Mouse (Mus musculus): ENCODE results near the gene Ovol1. TPM values are rescaled to one million over a fixed set of nuclear protein-coding genes. Genes with fewer than 3 reads are reported as not detected.
A peak's percentile ranks its signal among the peaks of the same experiment; 100 is the strongest.

The Ovol1 gene
- polyA plus RNA-seq, 1 experiment from 2014 or later = 12.3 TPM

DNA sequence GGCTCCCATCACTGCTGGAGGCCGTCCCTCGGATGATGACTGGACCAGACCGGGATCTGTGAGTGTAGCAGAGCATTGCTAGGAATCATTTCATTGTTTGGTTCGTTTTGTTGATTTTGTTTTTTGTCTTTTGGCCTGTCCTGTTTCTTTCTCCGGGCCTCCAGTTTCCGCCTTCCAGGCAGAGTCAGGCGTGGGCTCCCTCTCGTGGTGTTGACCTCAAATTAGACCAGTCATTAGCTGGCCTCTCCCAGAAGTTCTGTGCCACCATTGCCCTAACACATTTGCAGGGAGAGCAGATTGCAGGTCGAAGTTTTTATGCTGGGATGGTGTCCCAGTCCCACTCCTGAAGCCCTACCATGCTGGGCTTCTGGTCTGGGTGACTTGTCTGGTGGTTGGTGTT, 28.7 kb upstream of the Ovol1 start:
- Histone ChIP-seq H3K27me3 (ENCODE audit: insufficient read depth, low read length) (no peaks in the 10 kb centered on the region), H3K36me3 (ENCODE audit: insufficient read depth, low read length) (no peaks in the 10 kb centered on the region)
- ATAC-seq (replicated peaks; ENCODE audit: low FRiP score, low read depth) = no peak

DNA sequence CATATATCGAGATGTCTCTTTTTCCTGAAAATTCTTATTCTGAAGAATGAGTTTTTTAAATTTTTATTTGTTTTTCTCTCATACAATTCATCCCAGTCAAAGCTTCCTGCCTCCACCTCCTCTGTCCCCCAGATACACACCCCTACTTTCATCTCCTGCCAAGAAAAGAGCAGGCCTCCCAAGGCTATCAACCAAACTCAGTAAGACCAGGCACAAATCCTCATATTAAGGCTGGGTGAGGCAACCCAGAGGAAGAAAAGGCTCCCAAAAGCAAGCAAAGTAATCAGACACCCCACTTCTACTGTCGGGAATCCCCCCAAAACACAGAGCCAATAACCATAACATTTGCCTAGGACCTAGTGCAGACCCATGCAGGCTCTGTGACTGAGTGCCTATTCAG, 21.5 kb upstream of the Ovol1 start:
- Histone ChIP-seq H3K9ac (ENCODE audit: low read depth, low read length) (no peak overlapping the region), H3K4me2 (ENCODE audit: low read length) (no peak overlapping the region), H3K27me3 (ENCODE audit: insufficient read depth, low read length) (no peaks in the 10 kb centered on the region), H3K27ac (no peak overlapping the region), H3K4me3 (replicated peaks; ENCODE audit: low read depth, low read length) (no peak overlapping the region), H3K9me3 (replicated peaks; ENCODE audit: low read length) (no peaks in the 10 kb centered on the region), H3K36me3 (ENCODE audit: insufficient read depth, low read length) (no peaks in the 10 kb centered on the region), H3K4me1 (replicated peaks; ENCODE audit: insufficient read depth, low read length) (no peaks in the 10 kb centered on the region)
- no peak for DNase-seq (ENCODE audit: low spot score)
- ATAC-seq (replicated peaks; ENCODE audit: low FRiP score, low read depth) = no peak
- no peak for TF ChIP-seq CTCF (IDR thresholded peaks at IDR 0.05; ENCODE audit: low read depth)
- WGBS = 67% methylated on average over 2 of the region's 2 CpGs

More for the DNA sequence above, 28.7 kb upstream of the Ovol1 start:
- peak; percentile 32; the same call in 1 of the 2 replicates for TF ChIP-seq CTCF (IDR thresholded peaks at IDR 0.05; ENCODE audit: low read depth)
- 67% methylated on average over 9 of the region's 9 CpGs for WGBS
- no peak overlapping the region for H3K9ac ChIP-seq (ENCODE audit: low read depth, low read length)
- H3K27ac ChIP-seq = no peak overlapping the region
- no peaks in the 10 kb centered on the region for H3K9me3 ChIP-seq (replicated peaks; ENCODE audit: low read length)
- no peaks in the 10 kb centered on the region for H3K4me1 ChIP-seq (replicated peaks; ENCODE audit: insufficient read depth, low read length)
- H3K4me3 ChIP-seq (replicated peaks; ENCODE audit: low read depth, low read length) = no peak overlapping the region
- no peak for DNase-seq (ENCODE audit: low spot score)
- H3K4me2 ChIP-seq (ENCODE audit: low read length) = no peak overlapping the region

DNA sequence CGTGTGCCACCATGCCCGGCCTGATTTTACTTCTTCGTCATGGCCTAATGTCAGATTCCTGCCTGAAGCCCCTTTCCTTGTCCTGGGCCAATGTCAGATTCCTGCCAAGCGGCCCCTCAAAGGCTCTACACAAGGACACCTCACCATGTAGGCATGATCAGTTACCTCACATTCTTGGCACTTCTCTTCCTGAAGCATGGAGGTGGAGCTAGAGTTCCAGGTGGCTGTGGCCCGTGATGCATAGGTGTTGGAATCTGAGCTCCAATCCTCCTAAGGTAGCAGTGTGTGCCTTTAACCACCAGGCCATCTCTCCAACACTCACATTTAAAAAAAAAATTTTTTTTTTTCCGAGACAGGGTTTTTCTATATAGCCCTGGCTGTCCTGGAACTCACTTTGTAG, 20.3 kb upstream of the Ovol1 start:
- WGBS = 83% methylated on average over 6 of the region's 6 CpGs
- DNase-seq (ENCODE audit: low spot score) (no peak), ATAC-seq (replicated peaks; ENCODE audit: low FRiP score, low read depth) (no peak)
- no peaks in the 10 kb centered on the region for H3K9me3 ChIP-seq (replicated peaks; ENCODE audit: low read length)
- H3K4me2 ChIP-seq (ENCODE audit: low read length) = no peak overlapping the region
- no peak overlapping the region for H3K27ac ChIP-seq
- H3K4me3 ChIP-seq (replicated peaks; ENCODE audit: low read depth, low read length) = no peak overlapping the region
- H3K9ac ChIP-seq (ENCODE audit: low read depth, low read length) = no peak overlapping the region
- H3K27me3 ChIP-seq (ENCODE audit: insufficient read depth, low read length) = no peaks in the 10 kb centered on the region
- no peaks in the 10 kb centered on the region for H3K36me3 ChIP-seq (ENCODE audit: insufficient read depth, low read length)
- no peak for TF ChIP-seq CTCF (IDR thresholded peaks at IDR 0.05; ENCODE audit: low read depth)
- H3K4me1 ChIP-seq (replicated peaks; ENCODE audit: insufficient read depth, low read length) = no peaks in the 10 kb centered on the region

DNA sequence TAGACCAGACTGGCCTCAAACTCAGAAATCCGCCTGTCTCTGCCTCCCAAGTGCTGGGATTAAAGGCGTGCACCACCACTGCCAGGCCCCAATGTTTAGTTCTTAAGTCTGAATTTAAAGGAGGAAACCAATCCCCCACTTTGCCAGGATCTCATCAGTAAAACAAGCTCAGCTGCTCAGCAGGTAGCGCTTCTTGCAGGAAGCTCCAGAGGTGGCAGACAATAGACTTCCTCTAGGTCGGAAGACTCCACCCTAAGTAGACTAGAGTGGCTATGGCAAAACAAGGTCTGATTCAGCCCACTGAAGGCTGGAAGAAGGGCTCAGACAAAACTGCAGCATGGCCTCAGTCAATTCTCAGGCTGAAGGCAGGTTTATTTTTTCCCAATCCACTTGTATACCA, 19.5 kb upstream of the Ovol1 start:
- Histone ChIP-seq H3K27ac (no peak overlapping the region), H3K9me3 (replicated peaks; ENCODE audit: low read length) (no peaks in the 10 kb centered on the region), H3K27me3 (ENCODE audit: insufficient read depth, low read length) (no peaks in the 10 kb centered on the region), H3K36me3 (ENCODE audit: insufficient read depth, low read length) (no peaks in the 10 kb centered on the region), H3K9ac (ENCODE audit: low read depth, low read length) (no peak overlapping the region), H3K4me3 (replicated peaks; ENCODE audit: low read depth, low read length) (no peak overlapping the region), H3K4me1 (replicated peaks; ENCODE audit: insufficient read depth, low read length) (no peaks in the 10 kb centered on the region), H3K4me2 (ENCODE audit: low read length) (no peak overlapping the region)
- no peak for DNase-seq (ENCODE audit: low spot score)
- no peak for TF ChIP-seq CTCF (IDR thresholded peaks at IDR 0.05; ENCODE audit: low read depth)
- 75% methylated on average over 4 of the region's 4 CpGs for WGBS
- no peak for ATAC-seq (replicated peaks; ENCODE audit: low FRiP score, low read depth)

DNA sequence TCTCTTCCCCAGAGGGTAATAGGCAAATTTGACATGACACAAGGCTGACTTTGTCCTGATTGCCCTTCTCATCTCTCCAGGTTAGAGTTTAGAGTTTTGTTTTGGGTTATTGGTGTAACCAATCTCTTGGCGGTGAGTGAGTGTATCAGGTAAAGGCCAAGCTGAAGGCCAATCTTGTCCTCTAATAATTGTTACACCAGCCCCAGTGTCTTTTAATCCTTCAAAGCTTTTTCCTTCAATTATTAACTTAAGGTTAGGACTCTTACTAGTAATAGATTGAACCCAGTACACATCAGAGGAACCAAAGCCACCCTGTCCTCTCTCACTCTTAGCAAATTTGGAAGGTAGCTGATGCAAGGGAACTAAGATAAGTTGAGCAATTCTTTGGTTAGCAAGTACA, 14.9 kb upstream of the Ovol1 start:
- WGBS = 62% methylated on average over 1 of the region's 1 CpGs
- ATAC-seq (replicated peaks; ENCODE audit: low FRiP score, low read depth) (no peak), DNase-seq (ENCODE audit: low spot score) (no peak)
- TF ChIP-seq CTCF (IDR thresholded peaks at IDR 0.05; ENCODE audit: low read depth) = no peak
- Histone ChIP-seq H3K27ac (no peak overlapping the region), H3K4me2 (ENCODE audit: low read length) (no peak overlapping the region), H3K27me3 (ENCODE audit: insufficient read depth, low read length) (no peaks in the 10 kb centered on the region), H3K9me3 (replicated peaks; ENCODE audit: low read length) (no peaks in the 10 kb centered on the region), H3K4me1 (replicated peaks; ENCODE audit: insufficient read depth, low read length) (no peaks in the 10 kb centered on the region), H3K4me3 (replicated peaks; ENCODE audit: low read depth, low read length) (no peak overlapping the region), H3K36me3 (ENCODE audit: insufficient read depth, low read length) (0 out of 2 replicates have a peak, but pooled peaks cover 2% of the 10 kb centered on the region), H3K9ac (ENCODE audit: low read depth, low read length) (no peak overlapping the region)

DNA sequence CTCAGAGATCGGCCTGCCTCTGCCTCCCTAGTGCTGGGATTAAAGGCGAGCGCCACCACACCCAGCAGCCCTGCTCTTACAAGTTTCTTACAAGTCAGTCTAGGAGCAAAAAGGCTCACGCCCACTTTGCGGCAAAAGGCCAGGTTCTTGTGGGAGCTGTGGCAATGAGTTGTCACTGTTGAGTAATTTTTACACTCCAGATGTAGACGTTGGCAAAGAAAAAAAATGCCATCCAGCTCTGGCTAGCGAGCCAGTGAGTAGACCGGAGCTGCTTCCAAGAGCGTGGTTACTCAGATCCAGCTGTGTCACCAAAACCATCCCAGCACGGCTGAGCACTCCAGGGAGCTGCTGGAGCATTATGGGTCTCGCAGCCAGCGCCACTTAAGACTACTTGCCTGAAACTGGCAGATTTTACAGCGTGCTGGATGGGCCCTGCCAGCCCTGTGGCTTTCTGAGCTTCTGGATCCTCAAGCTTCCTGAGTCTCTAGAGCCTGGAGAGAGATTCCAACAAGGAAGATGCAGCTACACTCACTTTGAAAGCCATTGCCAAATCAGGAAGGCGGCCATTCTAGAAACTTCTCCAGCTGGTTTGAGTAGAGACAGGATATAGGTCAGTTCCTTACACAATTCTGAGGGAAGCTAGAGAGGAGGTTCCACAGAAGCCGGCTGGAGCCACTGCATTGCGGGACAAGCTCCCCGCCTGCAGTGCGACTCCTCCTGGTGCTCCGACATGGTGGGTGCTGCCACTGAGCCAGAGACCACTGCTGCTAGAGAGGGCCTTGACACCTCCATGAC, 12.1 kb upstream of the Ovol1 start:
- Histone ChIP-seq H3K4me1 (replicated peaks; ENCODE audit: insufficient read depth, low read length) (peaks cover 5% of the 10 kb centered on the region; the same call in 1 of the 2 replicates), H3K36me3 (ENCODE audit: insufficient read depth, low read length) (0 out of 2 replicates have a peak, but pooled peaks cover 8% of the 10 kb centered on the region), H3K9ac (ENCODE audit: low read depth, low read length) (no peak overlapping the region), H3K27ac (peak overlapping the region; percentile 36; the same call in 1 of the 2 replicates), H3K27me3 (ENCODE audit: insufficient read depth, low read length) (no peaks in the 10 kb centered on the region), H3K4me3 (replicated peaks; ENCODE audit: low read depth, low read length) (no peak overlapping the region), H3K4me2 (ENCODE audit: low read length) (no peak overlapping the region), H3K9me3 (replicated peaks; ENCODE audit: low read length) (no peaks in the 10 kb centered on the region)
- ATAC-seq (replicated peaks; ENCODE audit: low FRiP score, low read depth) (no peak), DNase-seq (ENCODE audit: low spot score) (no peak)
- WGBS = 75% methylated on average over 19 of the region's 19 CpGs
- no peak for TF ChIP-seq CTCF (IDR thresholded peaks at IDR 0.05; ENCODE audit: low read depth)
